Mouse (Mus musculus) MEL (cell line): ENCODE results near the gene C87499.

Source experiments
- CTCF ChIP-seq, 3 experiments: IDR thresholded peaks in 2 of 3; conservative IDR thresholded peaks in 1 of 3; 2 replicates each; pipeline ENCODE4 v1.5.1; 2011 to 2012; ENCODE audit warnings: low read length in 3 of 3, low read depth in 2 of 3, mild to moderate bottlenecking in 2 of 3, improper control_type of control experiment in 1 of 3, inconsistent platforms in 1 of 3, mixed read lengths in 1 of 3, moderate library complexity in 1 of 3; ENCODE audit not compliant: control insufficient read depth in 1 of 3, insufficient read depth in 1 of 3, poor library complexity in 1 of 3, severe bottlenecking in 1 of 3
- EP300 ChIP-seq, 2 experiments: IDR thresholded peaks; 2 replicates each; pipeline ENCODE4 v1.6.1; 2011; ENCODE audit warnings: improper control_type of control experiment in 2 of 2, low read length in 2 of 2, low read depth in 1 of 2, mild to moderate bottlenecking in 1 of 2
- ETS1 ChIP-seq: IDR thresholded peaks from 2 replicates; pipeline ENCODE4 v1.6.1; 2012; ENCODE audit warnings: low read depth, mild to moderate bottlenecking, inconsistent platforms, low read length, improper control_type of control experiment, moderate library complexity
- GATA1 ChIP-seq: IDR thresholded peaks from 2 replicates; pipeline ENCODE4 v1.6.1; 2011; ENCODE audit warnings: low read depth, low read length, improper control_type of control experiment
- RAD21 ChIP-seq: IDR thresholded peaks from 2 replicates; pipeline ENCODE4 v1.6.1; 2011; ENCODE audit warnings: mild to moderate bottlenecking, low read depth, low read length, improper control_type of control experiment

GRCm38 (mm10) chr4:88640704-88641076 is 6.5 kb upstream of the C87499 start:
- TF ChIP-seq ETS1 (no peak), RAD21 (no peak), GATA1 (no peak), EP300 (IDR thresholded peaks at IDR 0.05; ENCODE audit: low read depth in 1 of 2, low read length in 2 of 2) (no peak), CTCF (IDR thresholded peaks at IDR 0.05 in 2 of 3, conservative IDR thresholded peaks at IDR 0.05 in 1 of 3; ENCODE audit: control insufficient read depth in 1 of 3, insufficient read depth in 1 of 3, low read depth in 2 of 3, low read length in 3 of 3, poor library complexity in 1 of 3, severe bottlenecking in 1 of 3) (no peak)
